In genomic region chr17:57107064-57107463, GRCm38 (mm10) we compare ENCODE assay signal across 18 mouse cellular contexts. TPM values are rescaled to one million over a fixed set of nuclear protein-coding genes. Genes with fewer than 3 reads are reported as not detected.
DNase-seq lines count a peak whose midpoint lies in the region; ATAC-seq and TF ChIP-seq lines count a peak whose summit lies in the region.
"Had no signal": no experiment of that assay in that cellular context is flagged by ENCODE, and none has a peak within 500 bp of the region (broad histone marks: within the 10 kb centered on the region; RNA-seq: fewer than 3 reads in every experiment).

No protein-coding gene starts in this region.

- H3K9ac ChIP-seq in forebrain, embryonic 12.5 days = no peak overlapping the region
- H3K9ac ChIP-seq in forebrain, embryonic 15.5 days (replicated peaks) = no peak overlapping the region
- no peak overlapping the region for H3K9ac ChIP-seq in lung, embryonic 15.5 days
- H3K9ac ChIP-seq in stomach, embryonic 15.5 days = no peak overlapping the region
- no peak overlapping the region for H3K9ac ChIP-seq in stomach, postnatal 0 days (ENCODE audit: low read length)
- H3K9ac ChIP-seq: liver, embryonic 14.5 days had no signal

- H3K27ac ChIP-seq in forebrain, embryonic 12.5 days = no peak overlapping the region
- H3K27ac ChIP-seq in forebrain, embryonic 15.5 days (replicated peaks) = no peak overlapping the region
- H3K27ac ChIP-seq in lung, embryonic 15.5 days = no peak overlapping the region
- H3K27ac ChIP-seq in stomach, embryonic 15.5 days = no peak overlapping the region
- H3K27ac ChIP-seq in stomach, postnatal 0 days (replicated peaks) = no peak overlapping the region
- H3K27ac ChIP-seq: left cerebral cortex, adult 2 months; liver, embryonic 14.5 days had no signal

- TF ChIP-seq CTCF in stomach, postnatal 0 days (IDR thresholded peaks at IDR 0.05; ENCODE audit: low read depth) = no peak

- WGBS in forebrain, embryonic 12.5 days = 89% methylated on average over 5 of the region's 5 CpGs
- 90% methylated on average over 5 of the region's 5 CpGs for WGBS in forebrain, embryonic 15.5 days
- WGBS in lung, embryonic 15.5 days = 83% methylated on average over 5 of the region's 5 CpGs
- 89% methylated on average over 5 of the region's 5 CpGs for WGBS in stomach, embryonic 15.5 days
- WGBS in stomach, postnatal 0 days = 88% methylated on average over 5 of the region's 5 CpGs

- peaks cover 29% of the 10 kb centered on the region for H3K4me1 ChIP-seq in forebrain, embryonic 12.5 days
- peaks cover 23% of the 10 kb centered on the region for H3K4me1 ChIP-seq in forebrain, embryonic 15.5 days
- H3K4me1 ChIP-seq in lung, embryonic 15.5 days = peaks cover 31% of the 10 kb centered on the region
- H3K4me1 ChIP-seq in stomach, embryonic 15.5 days = peaks cover 4% of the 10 kb centered on the region
- H3K4me1 ChIP-seq in stomach, postnatal 0 days (replicated peaks; ENCODE audit: control insufficient read depth, insufficient read depth) = no peaks in the 10 kb centered on the region

- H3K36me3 ChIP-seq in forebrain, embryonic 12.5 days (replicated peaks) = no peaks in the 10 kb centered on the region
- H3K36me3 ChIP-seq in forebrain, embryonic 15.5 days = no peaks in the 10 kb centered on the region
- H3K36me3 ChIP-seq in lung, embryonic 15.5 days = no peaks in the 10 kb centered on the region
- H3K36me3 ChIP-seq in stomach, embryonic 15.5 days = no peaks in the 10 kb centered on the region
- H3K36me3 ChIP-seq in stomach, postnatal 0 days (ENCODE audit: control insufficient read depth, insufficient read depth, low read length) = no peaks in the 10 kb centered on the region

- peak overlapping the region; percentile 86 for H3K4me2 ChIP-seq in forebrain, embryonic 12.5 days
- no peak overlapping the region for H3K4me2 ChIP-seq in forebrain, embryonic 15.5 days (replicated peaks)
- H3K4me2 ChIP-seq in lung, embryonic 15.5 days = peak overlapping the region; percentile 90; the same call in 1 of the 2 replicates
- H3K4me2 ChIP-seq in stomach, embryonic 15.5 days = 0 out of 2 replicates have a peak overlapping the region, but pooled peaks have one; percentile 19
- no peak overlapping the region for H3K4me2 ChIP-seq in stomach, postnatal 0 days (replicated peaks; ENCODE audit: low read depth)

- H3K27me3 ChIP-seq in forebrain, embryonic 12.5 days = no peaks in the 10 kb centered on the region
- no peaks in the 10 kb centered on the region for H3K27me3 ChIP-seq in forebrain, embryonic 15.5 days
- H3K27me3 ChIP-seq in lung, embryonic 15.5 days = no peaks in the 10 kb centered on the region
- no peaks in the 10 kb centered on the region for H3K27me3 ChIP-seq in stomach, embryonic 15.5 days (replicated peaks)
- H3K27me3 ChIP-seq in stomach, postnatal 0 days (ENCODE audit: control insufficient read depth, insufficient read depth, low read length) = no peaks in the 10 kb centered on the region

- no peak overlapping the region for H3K4me3 ChIP-seq in forebrain, embryonic 12.5 days (replicated peaks)
- H3K4me3 ChIP-seq in forebrain, embryonic 15.5 days = no peak overlapping the region
- H3K4me3 ChIP-seq in lung, embryonic 15.5 days = no peak overlapping the region
- H3K4me3 ChIP-seq in stomach, embryonic 15.5 days (replicated peaks) = no peak overlapping the region
- H3K4me3 ChIP-seq in stomach, postnatal 0 days (ENCODE audit: low read depth, low read length) = no peak overlapping the region
- H3K4me3 ChIP-seq: left cerebral cortex, adult 2 months had no signal

- TF ChIP-seq EP300 in stomach, postnatal 0 days (optimal IDR thresholded peaks at IDR 0.05) = no peak

- no peaks in the 10 kb centered on the region for H3K9me3 ChIP-seq in forebrain, embryonic 12.5 days
- no peaks in the 10 kb centered on the region for H3K9me3 ChIP-seq in forebrain, embryonic 15.5 days
- H3K9me3 ChIP-seq in lung, embryonic 15.5 days = no peaks in the 10 kb centered on the region
- no peaks in the 10 kb centered on the region for H3K9me3 ChIP-seq in stomach, embryonic 15.5 days
- no peaks in the 10 kb centered on the region for H3K9me3 ChIP-seq in stomach, postnatal 0 days (ENCODE audit: control insufficient read depth, low read length)

- no peak for DNase-seq in lung, postnatal 10 days
- DNase-seq in stomach, postnatal 0 days (ENCODE audit: low spot score) = no peak
- no peak for DNase-seq in thymus, postnatal 36 days
- DNase-seq in thymus, postnatal 10 days (ENCODE audit: low spot score in 2 of 2) = no peak
- DNase-seq: adrenal gland, postnatal 36 days; cerebellum, adult 18-20 months; cerebellum, postnatal 25 days; embryo, embryonic 11 days; kidney, adult 8-10 months; kidney, postnatal 25 days; left cerebral cortex, postnatal 4 days had no signal

- ATAC-seq in forebrain, embryonic 12.5 days (ENCODE audit: low FRiP score) = no peak
- ATAC-seq in forebrain, embryonic 15.5 days (replicated peaks) = no peak
- no peak for ATAC-seq in lung, embryonic 15.5 days (ENCODE audit: borderline replicate concordance, extremely low read depth, low FRiP score, low TSS enrichment)
- ATAC-seq in stomach, embryonic 15.5 days (ENCODE audit: insufficient read depth, low FRiP score, low read depth) = no peak
- no peak for ATAC-seq in stomach, postnatal 0 days (ENCODE audit: low FRiP score, low TSS enrichment)
- ATAC-seq: lung, postnatal 0 days had no signal

RNA-seq across cellular contexts. Expression of gene Tnfsf9, which starts 1.9 kb away (rescaled TPM):
- polyA plus RNA-seq in forebrain, embryonic 12.5 days (2016; fragmentation: Nextera tagmentation; extraction: Ambion mirVana) = 8.7 and 9.2 TPM in 2 replicates
- polyA plus RNA-seq in forebrain, embryonic 15.5 days (2015; fragmentation: Nextera tagmentation; extraction: Ambion mirVana) = 10.2 and 10.3 TPM in 2 replicates
- 8.6 and 10.4 TPM in 2 replicates for polyA plus RNA-seq in lung, embryonic 15.5 days (2015; fragmentation: Nextera tagmentation; extraction: Ambion mirVana)
- polyA plus RNA-seq in stomach, embryonic 15.5 days (2015; fragmentation: Nextera tagmentation; extraction: Ambion mirVana) = 9.5 and 10.1 TPM in 2 replicates
- 2.3 and 3.5 TPM in 2 replicates for polyA plus RNA-seq in stomach, postnatal 0 days (2015; fragmentation: Nextera tagmentation; extraction: Ambion mirVana)

RNA-seq across cellular contexts. Expression of gene Tubb4a, which starts 19.5 kb away (rescaled TPM):
- 121 and 145 TPM in 2 replicates for polyA plus RNA-seq in forebrain, embryonic 12.5 days (2016; fragmentation: Nextera tagmentation; extraction: Ambion mirVana)
- 239 and 253 TPM in 2 replicates for polyA plus RNA-seq in forebrain, embryonic 15.5 days (2015; fragmentation: Nextera tagmentation; extraction: Ambion mirVana)
- polyA plus RNA-seq in lung, embryonic 15.5 days (2015; fragmentation: Nextera tagmentation; extraction: Ambion mirVana) = 16.4 and 17.5 TPM in 2 replicates
- 20.3 and 23.9 TPM in 2 replicates for polyA plus RNA-seq in stomach, embryonic 15.5 days (2015; fragmentation: Nextera tagmentation; extraction: Ambion mirVana)
- 9.5 and 11.5 TPM in 2 replicates for polyA plus RNA-seq in stomach, postnatal 0 days (2015; fragmentation: Nextera tagmentation; extraction: Ambion mirVana)

RNA-seq across cellular contexts. Expression of gene Dennd1c, which starts 28.8 kb away (rescaled TPM):
- 5.2 and 5.9 TPM in 2 replicates for polyA plus RNA-seq in forebrain, embryonic 12.5 days (2016; fragmentation: Nextera tagmentation; extraction: Ambion mirVana)
- 3.9 and 4.4 TPM in 2 replicates for polyA plus RNA-seq in forebrain, embryonic 15.5 days (2015; fragmentation: Nextera tagmentation; extraction: Ambion mirVana)
- polyA plus RNA-seq in lung, embryonic 15.5 days (2015; fragmentation: Nextera tagmentation; extraction: Ambion mirVana) = 4.8 and 5.6 TPM in 2 replicates
- 6.3 and 8.2 TPM in 2 replicates for polyA plus RNA-seq in stomach, embryonic 15.5 days (2015; fragmentation: Nextera tagmentation; extraction: Ambion mirVana)
- polyA plus RNA-seq in stomach, postnatal 0 days (2015; fragmentation: Nextera tagmentation; extraction: Ambion mirVana) = 2.4 and 2.8 TPM in 2 replicates

RNA-seq across cellular contexts. Expression of gene Cd70, which starts 42.5 kb away (rescaled TPM):
- not detected in 2 replicates for polyA plus RNA-seq in forebrain, embryonic 12.5 days (2016; fragmentation: Nextera tagmentation; extraction: Ambion mirVana)
- polyA plus RNA-seq in forebrain, embryonic 15.5 days (2015; fragmentation: Nextera tagmentation; extraction: Ambion mirVana) = 0.28 TPM in 1 of 2 replicates, not detected in the other
- not detected in 2 replicates for polyA plus RNA-seq in lung, embryonic 15.5 days (2015; fragmentation: Nextera tagmentation; extraction: Ambion mirVana)
- 0.15 TPM in 1 of 2 replicates, not detected in the other for polyA plus RNA-seq in stomach, embryonic 15.5 days (2015; fragmentation: Nextera tagmentation; extraction: Ambion mirVana)
- polyA plus RNA-seq in stomach, postnatal 0 days (2015; fragmentation: Nextera tagmentation; extraction: Ambion mirVana) = 0.11 TPM in 1 of 2 replicates, not detected in the other
- polyA plus RNA-seq: liver, embryonic 14.5 days; lung, postnatal 0 days had no signal

RNA-seq across cellular contexts. Expression of gene Slc25a23, which starts 47.4 kb away (rescaled TPM):
- polyA plus RNA-seq in forebrain, embryonic 12.5 days (2016; fragmentation: Nextera tagmentation; extraction: Ambion mirVana) = 20.3 and 21.3 TPM in 2 replicates
- polyA plus RNA-seq in forebrain, embryonic 15.5 days (2015; fragmentation: Nextera tagmentation; extraction: Ambion mirVana) = 27.6 and 29.1 TPM in 2 replicates
- 8.7 and 9.5 TPM in 2 replicates for polyA plus RNA-seq in lung, embryonic 15.5 days (2015; fragmentation: Nextera tagmentation; extraction: Ambion mirVana)
- 8.7 and 10.0 TPM in 2 replicates for polyA plus RNA-seq in stomach, embryonic 15.5 days (2015; fragmentation: Nextera tagmentation; extraction: Ambion mirVana)
- polyA plus RNA-seq in stomach, postnatal 0 days (2015; fragmentation: Nextera tagmentation; extraction: Ambion mirVana) = 3.1 and 4.2 TPM in 2 replicates

Comparison
In these comparisons a context has a peak if more than half of its experiments do, and no peak if none do; other contexts are left out.
1. H3K4me2 ChIP-seq: peak in forebrain, embryonic 12.5 days (single experiment), lung, embryonic 15.5 days (single experiment) and stomach, embryonic 15.5 days (single experiment); none in forebrain, embryonic 15.5 days (single experiment) and stomach, postnatal 0 days (single experiment).